Mouse (Mus musculus) adipose tissue, adult 10 weeks (tissue): ENCODE data around the gene Olfr94. TPM values are rescaled to one million over a fixed set of nuclear protein-coding genes. Genes with fewer than 3 reads are reported as not detected.

Source experiments
- polyA plus RNA-seq: library from polyadenylated mRNA; stranded (reverse); fragments of 350-450 nt; fragmentation: Illumina TruSeq; extraction: RNeasy Lipid Tissue Mini Kit (QIAGEN cat#74804); gene quantifications from one replicate; pipeline ENCODE4 v1.2.3, GENCODE M21; 2014; ENCODE audit warnings: low read depth, low replicate concordance

Gene Olfr94
- polyA plus RNA-seq = not detected

DNA sequence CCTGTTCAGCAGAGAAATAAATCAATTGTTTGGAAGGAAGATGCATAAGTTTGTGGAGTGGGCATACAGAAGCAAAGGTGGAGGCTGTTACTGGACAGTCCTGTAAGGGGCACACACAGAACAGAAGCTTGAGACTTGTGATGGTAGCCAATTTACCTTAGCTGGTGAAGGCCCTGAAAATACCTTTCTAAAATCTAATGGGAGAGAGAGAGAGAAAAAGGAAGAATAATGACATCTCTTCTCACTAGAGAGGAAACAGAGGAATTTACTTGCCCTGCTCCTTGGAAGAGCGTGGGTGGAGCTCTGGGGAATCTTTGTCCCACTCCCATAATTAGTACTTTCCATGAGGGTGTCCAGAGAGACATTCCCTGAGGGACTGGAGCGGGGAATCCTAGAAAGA lies at the start of gene Olfr94:
TSS of gene Olfr94 (minus strand) at position 101 of the 400 bp plus-strand sequence.

DNA sequence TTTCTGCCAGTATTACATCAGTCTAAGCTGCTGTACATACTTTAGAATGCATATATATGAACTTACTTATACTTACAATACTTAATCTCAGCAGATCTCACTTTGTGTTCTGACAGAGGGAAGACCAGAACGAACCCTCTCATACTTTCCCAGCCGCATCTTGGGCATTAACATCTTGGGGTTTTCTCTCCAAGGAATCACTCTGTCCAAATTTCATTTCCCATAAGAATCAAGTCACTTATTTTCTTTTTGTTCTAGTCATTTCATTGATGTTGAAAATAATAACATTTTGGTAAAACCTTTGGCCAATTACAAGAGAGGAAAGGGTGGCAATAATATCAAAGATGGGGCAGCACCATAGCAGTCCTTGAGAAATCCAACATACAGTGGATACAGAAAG lies 36.4 kb upstream of the Olfr94 start, which contains the start of gene Olfr97:
TSS of gene Olfr97 (minus strand) at position 101 of the 400 bp plus-strand sequence.

DNA sequence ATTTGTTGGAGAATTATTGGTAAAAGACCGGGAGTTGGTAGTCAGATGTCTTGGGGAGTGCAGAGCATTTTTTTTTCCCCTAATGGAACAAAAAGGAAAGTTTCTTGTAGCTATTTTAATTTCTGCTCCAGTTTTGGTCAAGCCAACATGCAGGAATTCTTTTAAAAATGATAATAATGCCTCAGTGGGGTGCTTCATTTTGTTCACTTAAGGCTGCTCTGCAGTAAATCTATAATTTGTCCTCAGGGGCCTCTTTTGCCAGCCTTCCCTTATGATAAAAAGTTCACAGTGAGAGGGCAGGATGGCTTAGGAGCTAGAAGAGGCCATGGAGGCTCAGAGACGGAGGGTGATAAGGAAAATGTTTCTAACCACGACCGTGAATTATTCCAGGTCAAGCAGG lies 19.1 kb upstream of the Olfr94 start, which contains the start of gene Olfr96:
TSS of gene Olfr96 (plus strand) at position 301 of the 400 bp plus-strand sequence.

DNA sequence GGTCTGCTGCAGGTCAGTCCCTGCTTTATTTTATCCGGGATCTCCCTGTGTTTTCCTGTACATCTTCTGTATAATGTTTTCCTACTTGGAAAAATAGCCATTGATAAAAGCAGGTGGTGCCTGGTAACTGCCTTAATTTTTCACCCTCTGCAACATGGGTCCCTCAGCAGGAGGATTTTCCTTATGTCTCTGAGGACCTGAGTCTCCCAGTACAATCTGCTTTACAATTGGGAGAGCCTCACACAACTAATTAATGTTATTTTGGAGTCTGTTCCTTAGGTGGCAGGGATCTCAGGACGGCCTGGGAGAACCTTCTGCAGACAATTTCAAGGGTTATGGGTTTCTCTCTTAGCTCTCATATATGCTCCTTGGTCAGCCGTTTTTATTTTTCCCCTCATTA lies 12.2 kb upstream of the Olfr94 start, which contains the start of gene Olfr95:
TSS of gene Olfr95 (minus strand) at position 101 of the 400 bp plus-strand sequence.

DNA sequence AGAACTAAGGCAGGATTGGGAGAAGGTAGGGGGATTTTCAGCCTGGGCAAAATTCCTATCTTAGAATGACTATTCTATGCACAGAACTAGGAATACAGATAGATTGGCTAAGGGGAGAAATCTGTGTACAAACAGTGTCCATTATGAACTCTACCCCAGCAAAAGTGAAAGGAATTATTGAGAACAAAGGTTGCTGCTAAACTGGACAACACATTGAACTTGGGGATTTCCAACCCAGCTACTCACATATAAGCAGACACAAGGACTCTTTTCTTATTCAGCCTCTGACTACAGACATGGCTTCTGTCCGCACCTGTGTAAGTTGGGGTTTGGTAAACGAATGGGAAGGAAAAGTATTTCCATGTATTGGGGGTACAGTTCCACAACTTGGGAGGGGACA lies 7.1 kb downstream of the Olfr94 start, which contains the start of gene Ubd:
TSS of gene Ubd (plus strand) at position 237 of the 400 bp plus-strand sequence.

DNA sequence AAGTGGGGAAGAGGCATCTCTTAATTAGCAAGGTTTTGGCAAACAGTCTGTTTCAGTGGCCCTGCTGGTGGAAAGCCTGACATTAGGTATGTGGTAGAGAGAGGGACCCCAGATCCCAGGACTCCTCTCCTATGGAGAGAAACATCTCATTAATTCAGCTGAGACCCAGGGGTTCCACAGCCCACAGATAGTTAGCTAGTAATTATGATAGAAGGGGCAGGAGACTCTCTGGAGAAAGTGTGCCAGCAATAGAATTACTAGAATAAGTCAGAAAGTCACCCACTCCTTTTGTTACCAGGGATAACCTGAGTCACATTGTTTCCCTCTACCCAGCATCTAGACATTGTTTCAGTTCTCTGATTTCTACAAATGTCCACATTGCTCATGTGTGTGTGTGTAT lies 39.4 kb downstream of the Olfr94 start, which contains the start of gene Olfr93:
TSS of gene Olfr93 (minus strand) at position 101 of the 400 bp plus-strand sequence.

Other genes with a start within 250 kb of the Olfr94 start
- gene Ppp1r11, start 249.3 kb downstream of the Olfr94 start, polyA plus RNA-seq = 74.7 TPM
- gene Znrd1, start 242.4 kb downstream of the Olfr94 start, polyA plus RNA-seq = 37.9 TPM
- 23.8 TPM for gene Znrd1as, start 242.4 kb downstream of the Olfr94 start, polyA plus RNA-seq
- not detected for gene 2410137M14Rik, start 219.8 kb downstream of the Olfr94 start, polyA plus RNA-seq
- gene H2-M5, start 211.5 kb downstream of the Olfr94 start, polyA plus RNA-seq = 0.11 TPM
- 7.2 TPM for gene Zfp57, start 199.8 kb downstream of the Olfr94 start, polyA plus RNA-seq
- not detected for gene Mog, start 177.6 kb downstream of the Olfr94 start, polyA plus RNA-seq
- gene Gabbr1, start 155.0 kb downstream of the Olfr94 start, polyA plus RNA-seq = 23.9 TPM
- not detected for gene Olfr90, start 112.5 kb downstream of the Olfr94 start, polyA plus RNA-seq
- gene Olfr91, start 102.7 kb downstream of the Olfr94 start, polyA plus RNA-seq = not detected
- not detected for gene Olfr92, start 80.9 kb downstream of the Olfr94 start, polyA plus RNA-seq
- gene Olfr93, start 39.5 kb downstream of the Olfr94 start, polyA plus RNA-seq = not detected
- gene Ubd, start 7.1 kb downstream of the Olfr94 start, polyA plus RNA-seq = 3.3 TPM
- gene Olfr95, start 12.1 kb upstream of the Olfr94 start, polyA plus RNA-seq = not detected
- not detected for gene Olfr96, start 19.2 kb upstream of the Olfr94 start, polyA plus RNA-seq
- gene Olfr97, start 36.3 kb upstream of the Olfr94 start, polyA plus RNA-seq = not detected
- gene Olfr98, start 62.8 kb upstream of the Olfr94 start, polyA plus RNA-seq = not detected
- 8.0 TPM for gene H2-M3, start 69.2 kb upstream of the Olfr94 start, polyA plus RNA-seq
- gene Olfr99, start 82.5 kb upstream of the Olfr94 start, polyA plus RNA-seq = not detected
- gene Olfr101, start 103.3 kb upstream of the Olfr94 start, polyA plus RNA-seq = not detected
- not detected for gene Olfr102, start 116.1 kb upstream of the Olfr94 start, polyA plus RNA-seq
- gene Olfr103, start 138.7 kb upstream of the Olfr94 start, polyA plus RNA-seq = not detected
- gene Olfr104-ps, start 158.6 kb upstream of the Olfr94 start, polyA plus RNA-seq = not detected
- not detected for gene Olfr105-ps, start 178.0 kb upstream of the Olfr94 start, polyA plus RNA-seq
- gene Olfr106-ps, start 189.4 kb upstream of the Olfr94 start, polyA plus RNA-seq = not detected
- gene Olfr107, start 198.2 kb upstream of the Olfr94 start, polyA plus RNA-seq = not detected
- not detected for gene Olfr108, start 244.5 kb upstream of the Olfr94 start, polyA plus RNA-seq